Mouse (Mus musculus) gastrocnemius, adult 8-10 months (tissue): ENCODE measurements around the gene Ivl. TPM values are rescaled to one million over a fixed set of nuclear protein-coding genes. Genes with fewer than 3 reads are reported as not detected.

Experiments used
- total RNA-seq, 4 experiments: library from RNA; stranded (reverse); gene quantifications; 2 replicates each; pipeline ENCODE4 v1.2.4; 2022

Gene Ivl
- total RNA-seq, 4 experiments from 2014 or later = not detected

Other genes with a start within 250 kb of the Ivl start
- not detected for gene Sprr2d, start 234.6 kb downstream of the Ivl start, total RNA-seq
- gene Sprr2e, start 221.6 kb downstream of the Ivl start, total RNA-seq = not detected
- not detected for gene Sprr2f, start 208.5 kb downstream of the Ivl start, total RNA-seq
- not detected for gene Sprr2h, start 188.1 kb downstream of the Ivl start, total RNA-seq
- not detected for gene Sprr2i, start 165.7 kb downstream of the Ivl start, total RNA-seq
- not detected for gene Sprr2j-ps, start 155.7 kb downstream of the Ivl start, total RNA-seq
- gene Gm9774, start 144.3 kb downstream of the Ivl start, total RNA-seq = 1 to 10 TPM in 3 of 4 experiments, not detected in 1; 2.7 to 4.8 (median 4.7) TPM
- not detected for gene Sprr2k, start 141.2 kb downstream of the Ivl start, total RNA-seq
- gene Sprr1b, start 134.9 kb downstream of the Ivl start, total RNA-seq = not detected
- not detected for gene Sprr3, start 115.0 kb downstream of the Ivl start, total RNA-seq
- gene Sprr1a, start 87.8 kb downstream of the Ivl start, total RNA-seq = not detected
- gene Sprr4, start 73.2 kb downstream of the Ivl start, total RNA-seq = not detected
- gene 2310046K23Rik, start 39.2 kb downstream of the Ivl start, total RNA-seq = not detected
- gene Smcp, start 15.3 kb upstream of the Ivl start, total RNA-seq = not detected
- gene 2210017I01Rik, start 33.8 kb upstream of the Ivl start, total RNA-seq = not detected
- gene Lce6a, start 47.9 kb upstream of the Ivl start, total RNA-seq = not detected
- not detected for gene Lce1a1, start 74.6 kb upstream of the Ivl start, total RNA-seq
- not detected for gene Lce1b, start 83.2 kb upstream of the Ivl start, total RNA-seq
- gene Lce1a2, start 96.6 kb upstream of the Ivl start, total RNA-seq = not detected
- not detected for gene Lce1c, start 105.5 kb upstream of the Ivl start, total RNA-seq
- not detected for gene Lce1d, start 113.5 kb upstream of the Ivl start, total RNA-seq
- gene Lce1e, start 135.3 kb upstream of the Ivl start, total RNA-seq = not detected
- gene Lce1f, start 146.6 kb upstream of the Ivl start, total RNA-seq = not detected
- not detected for gene Gm38119, start 165.4 kb upstream of the Ivl start, total RNA-seq
- gene Lce1g, start 178.6 kb upstream of the Ivl start, total RNA-seq = not detected
- gene Lce1h, start 191.3 kb upstream of the Ivl start, total RNA-seq = not detected
- not detected for gene Lce1i, start 205.2 kb upstream of the Ivl start, total RNA-seq
- not detected for gene Lce1j, start 216.8 kb upstream of the Ivl start, total RNA-seq
- gene Lce1k, start 234.2 kb upstream of the Ivl start, total RNA-seq = not detected